Mouse (Mus musculus): Measurements from ENCODE around the gene Lrrtm3.

DNA sequence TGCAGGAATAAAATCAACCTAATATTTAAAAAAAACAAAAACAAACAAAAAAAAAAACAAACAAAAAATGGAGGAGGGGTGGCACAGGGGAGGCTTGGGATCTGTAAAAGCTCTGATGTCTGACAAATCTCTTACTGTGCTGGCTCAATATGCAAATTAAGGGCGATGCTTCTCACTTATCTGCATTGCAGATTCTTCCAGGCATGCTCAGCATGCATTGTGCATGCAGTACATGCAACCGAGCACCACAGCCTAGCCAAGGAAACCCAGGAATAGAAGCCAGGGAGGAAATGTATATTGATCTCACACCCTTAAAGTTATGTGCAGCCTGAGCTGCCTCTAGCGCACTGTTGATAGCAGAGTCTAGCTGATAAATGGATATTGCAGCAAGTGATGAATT lies 111.5 kb downstream of the Lrrtm3 start:
- TF ChIP-seq CTCF (IDR thresholded peaks at IDR 0.05; ENCODE audit: extremely low read depth, insufficient read length, insufficient replicate concordance, low read depth, low read length) (no peak), POLR2A (IDR thresholded peaks at IDR 0.05; ENCODE audit: low read depth, low read length) (no peak)
